Mouse (Mus musculus) CH12.LX (cell line): ENCODE data around the gene Magi2.

Experiments used
- CTCF ChIP-seq, 2 experiments: IDR thresholded peaks in 1 of 2; conservative IDR thresholded peaks in 1 of 2; 2 replicates each; pipeline ENCODE4 v1.5.1; 2011 to 2012; ENCODE audit warnings: low read depth in 2 of 2, low read length in 2 of 2, improper control_type of control experiment in 1 of 2, inconsistent platforms in 1 of 2, mild to moderate bottlenecking in 1 of 2, moderate library complexity in 1 of 2
- HCFC1 ChIP-seq: IDR thresholded peaks from 2 replicates; pipeline ENCODE4 v1.6.1; 2012; ENCODE audit warnings: low read depth, mild to moderate bottlenecking, inconsistent platforms, low read length, improper control_type of control experiment
- MAX ChIP-seq: IDR thresholded peaks from 2 replicates; pipeline ENCODE4 v1.6.1; 2011; ENCODE audit warnings: low read length, improper control_type of control experiment
- MXI1 ChIP-seq: IDR thresholded peaks from 2 replicates; pipeline ENCODE4 v1.6.1; 2011; ENCODE audit warnings: mild to moderate bottlenecking, low read depth, low read length, improper control_type of control experiment
- POLR2A ChIP-seq: IDR thresholded peaks from 2 replicates; pipeline ENCODE4 v1.6.1; 2011; ENCODE audit warnings: low read depth, mild to moderate bottlenecking, improper control_type of control experiment, low read length
- RCOR1 ChIP-seq: conservative IDR thresholded peaks from 2 replicates; pipeline ENCODE4 v1.6.1; 2012; ENCODE audit warnings: low read depth, mild to moderate bottlenecking, inconsistent platforms, low read length, improper control_type of control experiment
- ZKSCAN1 ChIP-seq: IDR thresholded peaks from 2 replicates; pipeline ENCODE4 v1.6.1; 2012; ENCODE audit warnings: low read depth, inconsistent platforms, low read length, improper control_type of control experiment, borderline replicate concordance
- ZNF384 ChIP-seq: IDR thresholded peaks from 2 replicates; pipeline ENCODE4 v1.6.1; 2012; ENCODE audit warnings: low read depth, low read length, improper control_type of control experiment, inconsistent platforms

DNA sequence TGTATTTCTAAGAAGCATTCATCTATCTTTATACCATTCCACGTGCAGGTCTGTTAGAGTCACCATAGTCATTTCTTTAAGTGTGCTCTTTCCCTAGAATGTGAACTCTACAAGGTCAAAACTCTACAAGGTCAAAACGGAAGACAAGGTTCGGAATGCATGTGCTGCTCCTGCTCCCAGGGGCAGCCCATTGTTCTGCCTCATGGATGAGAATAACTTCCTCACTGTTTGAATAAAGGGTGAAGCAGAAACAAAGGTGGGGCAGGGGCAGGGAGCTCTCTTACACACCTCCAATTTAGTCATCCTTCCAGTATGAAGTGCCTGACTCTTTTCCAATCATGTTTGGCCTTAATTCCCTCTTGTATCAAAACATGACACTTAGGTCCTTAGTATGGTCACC, 1450.4 kb downstream of the Magi2 start:
- TF ChIP-seq POLR2A: no peak
- no peak for TF ChIP-seq ZNF384
- TF ChIP-seq MXI1: no peak
- TF ChIP-seq RCOR1: no peak
- no peak for TF ChIP-seq CTCF (conservative IDR thresholded peaks at IDR 0.05 in 1 of 2, IDR thresholded peaks at IDR 0.05 in 1 of 2; ENCODE audit: low read depth in 2 of 2, low read length in 2 of 2)
- no peak for TF ChIP-seq MAX
- TF ChIP-seq ZKSCAN1: no peak
- TF ChIP-seq HCFC1: no peak
